Comparison of ENCODE assay signal across 11 mouse cellular contexts in genomic region chr3:111074311-111074710, GRCm38 (mm10).
"Had no signal": no experiment of that assay in that cellular context is flagged by ENCODE, and none has a peak within 500 bp of the region (broad histone marks: within the 10 kb centered on the region; RNA-seq: fewer than 3 reads in every experiment).

No protein-coding gene starts in this region.

- H3K27me3 ChIP-seq: limb, embryonic 12.5 days; liver, embryonic 12.5 days; neural tube, embryonic 15.5 days had no signal

- DNase-seq: kidney, postnatal 14 days; lung, embryonic 14.5 days; lung, postnatal 10 days; lung, postnatal 4 days; midbrain, embryonic 14.5 days had no signal

- H3K4me1 ChIP-seq: liver, embryonic 12.5 days; midbrain, embryonic 10.5 days; neural tube, embryonic 15.5 days had no signal

- H3K9me3 ChIP-seq: liver, embryonic 12.5 days; neural tube, embryonic 15.5 days had no signal

- H3K4me3 ChIP-seq: limb, embryonic 12.5 days; liver, embryonic 12.5 days; midbrain, embryonic 10.5 days; myocyte; neural tube, embryonic 15.5 days had no signal

- H3K9ac ChIP-seq: limb, embryonic 12.5 days; liver, embryonic 12.5 days; lung, embryonic 14.5 days; neural tube, embryonic 15.5 days had no signal

- H3K36me3 ChIP-seq: limb, embryonic 12.5 days; liver, embryonic 12.5 days; midbrain, embryonic 10.5 days; neural tube, embryonic 15.5 days had no signal

- H3K4me2 ChIP-seq: limb, embryonic 12.5 days; liver, embryonic 12.5 days; lung, embryonic 14.5 days; neural tube, embryonic 15.5 days had no signal

- H3K27ac ChIP-seq: limb, embryonic 12.5 days; liver, embryonic 12.5 days; midbrain, embryonic 10.5 days; neural tube, embryonic 15.5 days; stomach, postnatal 0 days had no signal

- ATAC-seq: liver, embryonic 12.5 days had no signal
